Mouse (Mus musculus) stomach, postnatal 0 days (tissue): ENCODE data around the gene Zfp385b. TPM values are rescaled to one million over a fixed set of nuclear protein-coding genes. Genes with fewer than 3 reads are reported as not detected.

Experiments used
- ATAC-seq: fragments of 200-750 bp; cut with Nextera tagmentation; 2 replicates; pipeline ENCODE4 v1.8.0; 2017; ENCODE audit not compliant: low FRiP score, low TSS enrichment
- DNase-seq: peaks from one replicate; pipeline ENCODE4 v3.0.0-alpha.2; 2016; ENCODE audit warnings: low spot score
- H3K27ac ChIP-seq: fragments of 300-500 bp; sonication (generic); replicated peaks from 2 replicates; pipeline ENCODE4 v1.5.1; 2014; ENCODE audit warnings: mild to moderate bottlenecking, control low read depth
- H3K27me3 ChIP-seq: fragments of 300-500 bp; sonication (generic); 2 replicates; pipeline ENCODE4 v1.6.1; 2014; ENCODE audit warnings: low read length; ENCODE audit not compliant: control insufficient read depth, insufficient read depth
- H3K36me3 ChIP-seq: fragments of 300-500 bp; sonication (generic); 2 replicates; pipeline ENCODE4 v1.6.1; 2014; ENCODE audit warnings: low read length, mixed read lengths; ENCODE audit not compliant: control insufficient read depth, insufficient read depth
- H3K4me1 ChIP-seq: fragments of 300-500 bp; sonication (generic); replicated peaks from 2 replicates; pipeline ENCODE4 v1.6.1; 2014; ENCODE audit warnings: antibody characterized with exemption; ENCODE audit not compliant: control insufficient read depth, insufficient read depth
- H3K4me2 ChIP-seq: fragments of 300-500 bp; sonication (generic); replicated peaks from 2 replicates; pipeline ENCODE4 v1.6.1; 2014; ENCODE audit warnings: low read depth, mild to moderate bottlenecking, control low read depth, moderate library complexity
- H3K4me3 ChIP-seq: fragments of 300-500 bp; sonication (generic); 2 replicates; pipeline ENCODE4 v1.5.1; 2014; ENCODE audit warnings: low read depth, low read length, control low read depth
- H3K9ac ChIP-seq: fragments of 300-500 bp; sonication (generic); 2 replicates; pipeline ENCODE4 v1.6.1; 2014; ENCODE audit warnings: mild to moderate bottlenecking, low read length, control low read depth, mixed read lengths
- H3K9me3 ChIP-seq: fragments of 300-500 bp; sonication (generic); 2 replicates; pipeline ENCODE4 v1.6.1; 2016; ENCODE audit warnings: low read length; ENCODE audit not compliant: control insufficient read depth
- CTCF ChIP-seq: IDR thresholded peaks from 2 replicates; pipeline ENCODE4 v1.5.1; 2016; ENCODE audit warnings: antibody characterized with exemption, low read depth, mild to moderate bottlenecking, moderate library complexity
- EP300 ChIP-seq: optimal IDR thresholded peaks from 2 replicates; pipeline ENCODE3; 2016; ENCODE audit warnings: antibody characterized with exemption
- whole genome bisulfite sequencing: fragments of 180-500 bp; shearing (Covaris S2); extraction: QIAGEN DNeasy Blood & Tissue Kit; methylation state at CpG from one replicate; pipeline ENCODE4 v1.1.7; 2014; 5-methylcytosine and 5-hydroxymethylcytosine counted together
- polyA plus RNA-seq: library from polyadenylated mRNA; unstranded; fragments of >200 nt; fragmentation: Nextera tagmentation; extraction: Ambion mirVana; gene quantifications from 2 replicates; pipeline ENCODE4 v1.2.1, GENCODE M21; 2015

Gene Zfp385b
- polyA plus RNA-seq, 1 experiment from 2014 or later = 10.2 TPM

DNA sequence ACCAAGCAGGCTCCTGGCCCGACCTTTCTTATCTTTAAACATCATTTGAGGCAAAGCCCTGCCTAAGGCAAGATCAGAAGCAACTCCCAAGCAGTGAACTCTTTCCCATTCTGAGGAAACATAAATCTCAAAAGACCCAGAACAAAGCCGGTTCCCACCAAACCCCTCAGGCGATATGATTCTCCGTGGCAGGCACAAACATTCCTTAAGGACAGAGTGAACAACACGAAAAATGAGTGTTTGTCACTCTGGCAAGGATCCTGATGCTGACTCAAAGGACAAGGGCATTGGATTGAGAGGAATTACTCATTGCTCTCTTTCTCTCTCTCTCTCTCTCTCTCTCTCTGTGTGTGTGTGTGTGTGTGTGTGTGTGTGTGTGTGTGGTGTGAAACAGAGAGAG is 105.6 kb downstream of the Zfp385b start:
- H3K9me3 ChIP-seq = no peaks in the 10 kb centered on the region
- no peaks in the 10 kb centered on the region for H3K27me3 ChIP-seq
- 29% methylated on average over 5 of the region's 5 CpGs for WGBS
- no peak overlapping the region for H3K27ac ChIP-seq
- no peaks in the 10 kb centered on the region for H3K4me1 ChIP-seq
- no peak for ATAC-seq
- no peak overlapping the region for H3K4me3 ChIP-seq
- no peak overlapping the region for H3K4me2 ChIP-seq
- no peak overlapping the region for H3K9ac ChIP-seq
- no peak for DNase-seq
- no peaks in the 10 kb centered on the region for H3K36me3 ChIP-seq
- no peak for TF ChIP-seq EP300
- no peak for TF ChIP-seq CTCF

DNA sequence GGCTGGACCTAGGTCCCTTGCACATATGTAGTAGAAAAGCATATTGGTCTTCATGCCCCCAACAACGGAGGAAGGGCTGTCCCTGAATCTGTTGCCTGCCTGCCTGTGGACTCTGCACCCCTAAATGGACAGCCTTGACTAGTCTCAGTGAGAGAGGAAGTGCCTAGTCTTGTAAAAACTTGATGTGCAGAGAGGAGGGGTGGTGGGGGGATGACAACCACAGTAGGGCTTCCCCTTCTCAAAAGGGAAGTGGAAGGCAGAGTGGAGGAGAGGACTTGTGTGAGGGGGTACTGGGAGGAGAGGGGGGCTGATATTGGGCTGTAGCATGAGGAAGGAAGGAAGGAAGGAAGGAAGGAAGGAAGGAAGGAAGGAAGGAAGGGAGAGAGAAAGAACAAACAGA is 107.7 kb downstream of the Zfp385b start:
- no peak overlapping the region for H3K27ac ChIP-seq
- WGBS = 71% methylated on average over 1 of the region's 1 CpGs
- no peaks in the 10 kb centered on the region for H3K4me1 ChIP-seq
- no peak overlapping the region for H3K4me3 ChIP-seq
- no peaks in the 10 kb centered on the region for H3K36me3 ChIP-seq
- DNase-seq = no peak
- no peak for ATAC-seq
- no peaks in the 10 kb centered on the region for H3K9me3 ChIP-seq
- H3K27me3 ChIP-seq = no peaks in the 10 kb centered on the region
- H3K9ac ChIP-seq = no peak overlapping the region
- H3K4me2 ChIP-seq = no peak overlapping the region
- TF ChIP-seq EP300 (no peak), CTCF (no peak)

DNA sequence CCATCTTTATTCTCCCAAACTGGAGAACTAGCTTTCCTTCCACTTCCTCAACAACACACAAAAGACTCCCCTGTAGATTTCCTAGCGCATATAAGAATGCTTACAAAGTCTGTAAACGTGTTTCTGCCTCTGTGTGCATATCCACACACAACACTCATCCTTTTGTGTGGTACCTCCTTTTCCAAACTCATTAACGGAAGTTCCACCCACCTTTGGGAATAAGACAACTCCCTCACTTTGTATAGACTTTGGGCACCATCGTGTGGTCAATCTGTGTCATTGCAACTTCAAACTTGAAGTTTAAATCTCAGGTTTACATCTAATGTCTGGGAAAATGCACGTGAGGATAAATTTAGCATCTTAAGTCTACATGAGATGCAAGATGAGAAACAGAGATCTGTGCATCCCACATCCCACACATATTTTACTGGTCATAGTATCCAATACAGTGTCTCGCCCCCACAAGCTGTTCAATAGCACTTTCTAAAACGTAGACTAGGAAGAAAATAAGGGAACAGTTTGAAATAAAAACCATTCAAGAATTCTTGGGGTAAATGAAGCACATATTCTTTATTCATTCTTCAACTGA is 110.1 kb downstream of the Zfp385b start:
- Histone ChIP-seq H3K36me3 (no peaks in the 10 kb centered on the region), H3K27me3 (no peaks in the 10 kb centered on the region), H3K4me1 (no peaks in the 10 kb centered on the region), H3K4me3 (no peak overlapping the region), H3K9ac (no peak overlapping the region), H3K9me3 (no peaks in the 10 kb centered on the region), H3K4me2 (no peak overlapping the region), H3K27ac (no peak overlapping the region)
- DNase-seq (no peak), ATAC-seq (no peak)
- peak; percentile 98 for TF ChIP-seq CTCF
- no peak for TF ChIP-seq EP300
- 26% methylated on average over 7 of the region's 7 CpGs for WGBS

DNA sequence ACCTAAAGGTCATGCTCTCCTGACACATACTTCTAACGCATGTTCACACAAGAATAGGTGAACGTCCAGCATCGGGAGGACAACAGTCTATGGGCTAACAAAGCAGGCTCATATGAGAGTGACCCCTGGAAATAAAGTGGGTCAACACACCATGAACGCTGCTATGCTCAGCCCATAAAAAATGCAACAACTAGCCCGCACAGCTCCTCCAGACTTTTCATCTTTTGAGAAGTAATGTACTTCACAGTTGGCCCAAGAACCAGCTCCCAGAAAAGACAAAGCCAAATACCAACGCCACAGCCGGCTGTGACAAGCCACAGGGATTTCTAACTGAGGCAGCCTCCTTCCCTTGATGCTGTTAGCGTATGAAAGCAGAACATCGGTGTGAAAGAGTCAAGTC is 112.3 kb downstream of the Zfp385b start:
- Histone ChIP-seq H3K27ac (no peak overlapping the region), H3K36me3 (no peaks in the 10 kb centered on the region), H3K4me2 (no peak overlapping the region), H3K4me3 (no peak overlapping the region), H3K9me3 (no peaks in the 10 kb centered on the region), H3K9ac (no peak overlapping the region), H3K4me1 (no peaks in the 10 kb centered on the region), H3K27me3 (no peaks in the 10 kb centered on the region)
- no peak for TF ChIP-seq CTCF
- no peak for TF ChIP-seq EP300
- WGBS = 76% methylated on average over 9 of the region's 9 CpGs
- DNase-seq (no peak), ATAC-seq (no peak)

DNA sequence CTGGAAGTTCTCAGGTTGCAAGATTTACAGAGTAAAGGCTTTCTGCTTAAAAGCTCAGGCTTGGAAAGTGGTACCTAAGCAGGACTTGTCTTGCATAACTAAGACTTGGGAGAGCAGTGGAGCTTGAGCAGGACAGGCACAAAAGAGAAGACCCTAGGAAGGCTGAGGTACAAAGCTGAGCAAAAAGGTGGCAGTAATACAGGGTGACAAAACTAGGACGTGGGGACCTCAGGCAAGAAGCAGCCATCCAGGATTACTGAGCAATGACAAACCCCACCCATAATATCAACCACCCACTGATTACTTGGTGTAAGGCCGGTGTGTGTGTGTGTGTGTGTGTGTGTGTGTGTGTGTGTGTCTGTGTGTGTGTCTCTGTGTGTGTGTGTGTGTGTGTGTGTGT is 114.0 kb downstream of the Zfp385b start:
- H3K9me3 ChIP-seq = no peaks in the 10 kb centered on the region
- H3K36me3 ChIP-seq = no peaks in the 10 kb centered on the region
- no peak overlapping the region for H3K27ac ChIP-seq
- H3K4me2 ChIP-seq = no peak overlapping the region
- H3K4me1 ChIP-seq = no peaks in the 10 kb centered on the region
- no peak overlapping the region for H3K4me3 ChIP-seq
- H3K27me3 ChIP-seq = no peaks in the 10 kb centered on the region
- DNase-seq (no peak), ATAC-seq (no peak)
- 61% methylated on average over 2 of the region's 2 CpGs for WGBS
- no peak for TF ChIP-seq EP300
- no peak for TF ChIP-seq CTCF
- H3K9ac ChIP-seq = no peak overlapping the region

DNA sequence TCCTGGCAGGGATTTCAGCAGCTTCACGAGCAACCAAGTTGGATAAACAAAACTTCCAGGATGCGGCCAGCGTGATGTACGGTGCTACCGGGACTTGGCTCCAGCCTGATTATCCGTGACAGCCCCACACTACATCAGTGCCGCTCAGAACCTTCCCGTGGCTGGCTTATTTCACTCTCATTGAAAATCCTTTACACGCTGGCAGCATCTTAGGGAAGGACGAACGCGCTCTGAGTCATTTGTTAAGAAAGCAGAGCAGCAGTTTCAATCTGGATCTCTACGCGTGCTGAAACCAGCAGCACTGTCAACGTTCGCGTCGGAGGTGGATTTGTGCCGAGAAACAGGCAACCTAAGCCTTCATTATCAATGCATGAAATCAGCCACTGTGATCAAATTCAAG is 116.4 kb downstream of the Zfp385b start:
- peak overlapping the region; percentile 52 for H3K4me2 ChIP-seq
- H3K9me3 ChIP-seq = no peaks in the 10 kb centered on the region
- H3K9ac ChIP-seq = no peak overlapping the region
- no peaks in the 10 kb centered on the region for H3K27me3 ChIP-seq
- H3K36me3 ChIP-seq = no peaks in the 10 kb centered on the region
- WGBS = 30% methylated on average over 19 of the region's 19 CpGs
- no peak for TF ChIP-seq CTCF
- TF ChIP-seq EP300 = no peak
- no peak for ATAC-seq
- no peaks in the 10 kb centered on the region for H3K4me1 ChIP-seq
- DNase-seq = no peak
- peak overlapping the region; percentile 27 for H3K4me3 ChIP-seq
- no peak overlapping the region for H3K27ac ChIP-seq
